8 mouse cellular contexts compared by ENCODE assay signal in the genomic region with DNA sequence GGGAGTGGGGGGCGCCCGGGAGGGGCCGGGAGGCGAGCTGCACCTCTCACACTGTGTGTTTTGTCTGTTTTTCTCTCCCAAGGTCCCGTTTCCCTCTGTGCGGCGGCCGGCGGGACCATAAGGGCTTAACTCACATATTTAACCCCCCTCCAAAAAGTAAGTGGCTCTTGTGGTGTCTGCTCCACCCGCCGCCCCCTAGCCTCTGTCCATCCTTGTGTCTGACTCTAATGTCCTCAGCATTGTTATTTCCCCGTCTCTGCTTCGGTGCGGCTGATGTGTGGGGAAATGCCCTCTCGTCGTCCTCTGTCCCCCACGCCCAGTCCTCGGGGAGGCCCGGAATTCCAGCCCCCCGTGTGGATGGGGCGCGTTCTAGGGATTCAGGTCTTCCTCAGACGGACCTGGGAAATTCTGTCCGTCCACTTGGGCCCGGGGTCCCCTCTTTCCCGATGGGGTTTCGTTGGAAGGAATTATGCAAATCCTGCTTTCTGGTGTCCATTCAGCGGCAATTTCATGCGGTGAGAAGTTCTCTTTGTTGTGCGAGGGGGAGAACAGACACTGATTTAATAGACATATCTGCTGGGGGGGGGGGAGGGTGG. TPM values are rescaled to one million over a fixed set of nuclear protein-coding genes. Genes with fewer than 3 reads are reported as not detected.
DNase-seq lines count a peak whose midpoint lies in the region; ATAC-seq and TF ChIP-seq lines count a peak whose summit lies in the region.

No protein-coding gene starts in this region.

- peak overlapping the region; percentile 99 for H3K27ac ChIP-seq in ES-E14 (ENCODE audit: insufficient read depth, low read depth, low read length, poor library complexity, severe bottlenecking)
- H3K27ac ChIP-seq in embryonic facial prominence, embryonic 10.5 days (replicated peaks): peak overlapping the region; percentile 99
- peak overlapping the region; percentile 99 for H3K27ac ChIP-seq in heart, embryonic 16.5 days (ENCODE audit: low read length)
- H3K27ac ChIP-seq in neural tube, embryonic 11.5 days (ENCODE audit: low read depth, low read length): peak overlapping the region; percentile 99

- in situ Hi-C loops in ES-E14 (cut with MboI; ENCODE audit: low sequenced_read_pairs in 2 of 2, unreplicated experiment in 2 of 2): no loop called here

- H3K27me3 ChIP-seq in embryonic facial prominence, embryonic 10.5 days (replicated peaks; ENCODE audit: low read depth, poor library complexity, severe bottlenecking): no peaks in the 10 kb centered on the region
- H3K27me3 ChIP-seq in heart, embryonic 16.5 days (ENCODE audit: control insufficient read depth, insufficient read depth, low read length): no peaks in the 10 kb centered on the region
- H3K27me3 ChIP-seq in neural tube, embryonic 11.5 days (ENCODE audit: control insufficient read depth, insufficient read depth, low read length): no peaks in the 10 kb centered on the region

- no peaks in the 10 kb centered on the region for H3K9me3 ChIP-seq in ES-E14 (ENCODE audit: control insufficient read depth, insufficient read depth, low read depth, low read length)
- no peaks in the 10 kb centered on the region for H3K9me3 ChIP-seq in embryonic facial prominence, embryonic 10.5 days
- H3K9me3 ChIP-seq in heart, embryonic 16.5 days (replicated peaks; ENCODE audit: control insufficient read depth, low read length): no peaks in the 10 kb centered on the region
- H3K9me3 ChIP-seq in neural tube, embryonic 11.5 days (ENCODE audit: control insufficient read depth, low read length): no peaks in the 10 kb centered on the region

- peaks cover 3 to 14% of the 10 kb centered on the region in 2 experiments for H3K4me1 ChIP-seq in ES-E14 (ENCODE audit: control insufficient read depth in 2 of 2, insufficient read depth in 2 of 2, low read length in 2 of 2, poor library complexity in 1 of 2)
- peaks cover 37% of the 10 kb centered on the region for H3K4me1 ChIP-seq in embryonic facial prominence, embryonic 10.5 days
- peaks cover 19% of the 10 kb centered on the region for H3K4me1 ChIP-seq in heart, embryonic 16.5 days (ENCODE audit: control insufficient read depth, insufficient read depth, low read length)
- peaks cover 8% of the 10 kb centered on the region; the same call in 1 of the 2 replicates for H3K4me1 ChIP-seq in neural tube, embryonic 11.5 days (ENCODE audit: control insufficient read depth, insufficient read depth, low read length)

- WGBS in embryonic facial prominence, embryonic 10.5 days: 1% methylated on average over 30 of the region's 30 CpGs
- WGBS in heart, embryonic 16.5 days: under 1% methylated on average over 30 of the region's 30 CpGs
- WGBS in neural tube, embryonic 11.5 days: under 1% methylated on average over 27 of the region's 30 CpGs

- ATAC-seq in heart, embryonic 16.5 days (replicated peaks; ENCODE audit: extremely low read depth, insufficient read depth, low FRiP score): peak; percentile 2
- ATAC-seq in neural tube, embryonic 11.5 days (ENCODE audit: insufficient read depth, low FRiP score, low TSS enrichment): peak; percentile 46

- peak overlapping the region; percentile 88 for H3K4me2 ChIP-seq in heart, embryonic 16.5 days (ENCODE audit: low read depth, low read length)
- H3K4me2 ChIP-seq in neural tube, embryonic 11.5 days (ENCODE audit: low read depth): peak overlapping the region; percentile 59

- peak; percentile 19 for DNase-seq in kidney, adult 8-10 months
- no peak for DNase-seq in kidney, adult 18-20 months
- DNase-seq in ES-E14 (ENCODE audit: low read depth, low spot score): no peak
- DNase-seq in embryonic facial prominence, embryonic 10.5 days (ENCODE audit: low spot score): peak; percentile 61
- peak; percentile 40 for DNase-seq in liver
- DNase-seq in neural tube, embryonic 11.5 days (ENCODE audit: low spot score): peak; percentile 66
- no peak for DNase-seq in c-Kit-positive CD71-positive TER-119-positive erythroid progenitor cells, embryonic 14.5 days (ENCODE audit: low spot score)

- H3K36me3 ChIP-seq in ES-E14 (ENCODE audit: control insufficient read depth, insufficient read depth, low read length, poor library complexity, severe bottlenecking): no peaks in the 10 kb centered on the region
- no peaks in the 10 kb centered on the region for H3K36me3 ChIP-seq in embryonic facial prominence, embryonic 10.5 days (replicated peaks)
- no peaks in the 10 kb centered on the region for H3K36me3 ChIP-seq in heart, embryonic 16.5 days (ENCODE audit: control insufficient read depth, insufficient read depth)
- H3K36me3 ChIP-seq in neural tube, embryonic 11.5 days (ENCODE audit: control insufficient read depth, insufficient read depth, low read length): no peaks in the 10 kb centered on the region

- H3K9ac ChIP-seq in ES-E14 (ENCODE audit: insufficient read depth, low read depth, low read length, poor library complexity, severe bottlenecking): peak overlapping the region; percentile 99
- peak overlapping the region; percentile 99 for H3K9ac ChIP-seq in heart, embryonic 16.5 days (ENCODE audit: low read length)
- peak overlapping the region; percentile 93 for H3K9ac ChIP-seq in neural tube, embryonic 11.5 days (ENCODE audit: low read length)

- peak overlapping the region; percentile 85 to 100 for H3K4me3 ChIP-seq in ES-E14 (ENCODE audit: insufficient read depth in 1 of 2, low read depth in 1 of 2, low read length in 2 of 2, poor library complexity in 1 of 2, severe bottlenecking in 1 of 2)
- peak overlapping the region; percentile 97 for H3K4me3 ChIP-seq in embryonic facial prominence, embryonic 10.5 days
- peak overlapping the region; percentile 99 for H3K4me3 ChIP-seq in heart, embryonic 16.5 days (ENCODE audit: low read length)
- peak overlapping the region; percentile 92 for H3K4me3 ChIP-seq in neural tube, embryonic 11.5 days (ENCODE audit: low read depth, low read length)

TF ChIP-seq in ES-E14, 5 proteins besides CTCF, POLR2A, EP300 and RAD21:
- no peak for TF ChIP-seq MAFK (IDR thresholded peaks at IDR 0.05; ENCODE audit: insufficient read depth, low read depth, low read length)
- TF ChIP-seq CHD2 (IDR thresholded peaks at IDR 0.05; ENCODE audit: low read depth, low read length): no peak
- TF ChIP-seq ZC3H11A (IDR thresholded peaks at IDR 0.05; ENCODE audit: borderline replicate concordance, low read depth, low read length): no peak
- TF ChIP-seq HCFC1 (IDR thresholded peaks at IDR 0.05; ENCODE audit: borderline replicate concordance, insufficient read depth, low read length): no peak
- TF ChIP-seq ZNF384 (IDR thresholded peaks at IDR 0.05; ENCODE audit: low read depth, low read length): no peak

RNA-seq across cellular contexts. Expression of a gene that starts 1.1 kb away (rescaled TPM):
- total RNA-seq in ES-E14 (2012; rRNA removed): 9.9 and 10.2 TPM in 2 replicates
- polyA plus RNA-seq in embryonic facial prominence, embryonic 10.5 days (2016; fragmentation: Nextera tagmentation; extraction: Ambion mirVana): 13.5 and 14.6 TPM in 2 replicates
- polyA plus RNA-seq in heart, embryonic 16.5 days (2015; fragmentation: Nextera tagmentation; extraction: Ambion mirVana): 7.2 and 8.2 TPM in 2 replicates
- polyA plus RNA-seq in neural tube, embryonic 11.5 days (2014; fragmentation: Nextera tagmentation; extraction: Ambion mirVana): 29.7 and 32.8 TPM in 2 replicates

Comparison
In these comparisons a context has a peak if more than half of its experiments do, and no peak if none do; other contexts are left out.
1. DNase-seq: peak in kidney, adult 8-10 months (2 of 2), embryonic facial prominence, embryonic 10.5 days (single experiment), liver (single experiment) and neural tube, embryonic 11.5 days (single experiment); none in kidney, adult 18-20 months (single experiment), ES-E14 (single experiment) and c-Kit-positive CD71-positive TER-119-positive erythroid progenitor cells, embryonic 14.5 days (single experiment).
2. Peak in every context shown above with its lines, with median percentiles within 50 percentile points of each other: H3K27ac ChIP-seq, H3K4me3 ChIP-seq and H3K9ac ChIP-seq.